Mouse (Mus musculus): ENCODE measurements around the gene Ulk4.

GRCm38 (mm10) chr9:121164607-121165006 lies 112.4 kb downstream of the Ulk4 start:
- TF ChIP-seq POLR2A (IDR thresholded peaks at IDR 0.05; ENCODE audit: borderline replicate concordance, extremely low read depth, insufficient read depth, insufficient read length, poor library complexity, severe bottlenecking): no peak
- TF ChIP-seq CTCF (IDR thresholded peaks at IDR 0.05; ENCODE audit: borderline replicate concordance, extremely low read depth, insufficient read depth, insufficient read length): no peak
